ENCODE assay signal across 8 mouse cellular contexts in the genomic region with DNA sequence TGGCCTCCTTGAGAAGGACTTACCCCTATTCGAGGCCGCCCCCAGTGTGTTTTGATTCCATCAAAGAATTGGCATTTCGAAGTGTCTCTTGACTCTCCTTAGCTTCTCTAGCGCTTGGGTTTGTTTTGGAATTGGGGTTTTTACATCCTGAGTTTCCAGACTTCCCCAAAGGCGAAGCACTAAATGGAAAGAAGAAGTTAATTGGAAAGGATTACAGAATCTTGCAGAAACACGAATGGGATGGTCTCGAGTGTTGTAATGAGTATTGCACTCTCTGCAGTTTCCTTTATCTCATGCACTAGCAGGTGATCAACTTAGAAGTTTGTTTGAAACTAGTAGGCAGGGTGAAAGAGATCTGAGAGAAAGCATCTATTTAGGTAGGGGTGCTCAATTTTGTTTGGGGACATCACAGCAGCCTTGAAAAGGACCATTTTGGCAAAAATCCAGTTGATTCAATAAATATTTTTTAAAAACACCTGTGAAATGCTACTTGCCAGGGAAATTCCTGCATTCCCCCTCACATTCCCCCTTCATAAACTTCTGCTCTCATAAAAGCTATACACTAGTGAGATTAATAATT. TPM values are rescaled to one million over a fixed set of nuclear protein-coding genes. Genes with fewer than 3 reads are reported as not detected.
DNase-seq lines count a peak whose midpoint lies in the region; ATAC-seq and TF ChIP-seq lines count a peak whose summit lies in the region.

No protein-coding gene starts in this region.

- peak overlapping the region; percentile 90 for H3K9ac ChIP-seq in heart, embryonic 16.5 days (ENCODE audit: low read length)

- H3K27ac ChIP-seq in heart, embryonic 16.5 days (ENCODE audit: low read length) = peak overlapping the region; percentile 96

- H3K9me3 ChIP-seq in erythroblast, embryonic 14.5 days (ENCODE audit: control insufficient read depth, low read length) = no peaks in the 10 kb centered on the region
- H3K9me3 ChIP-seq in G1E (replicated peaks) = no peaks in the 10 kb centered on the region
- no peaks in the 10 kb centered on the region for H3K9me3 ChIP-seq in heart, embryonic 16.5 days (replicated peaks; ENCODE audit: control insufficient read depth, low read length)

- no peak for TF ChIP-seq CTCF in G1E (IDR thresholded peaks at IDR 0.05; ENCODE audit: low read depth, low read length)

- no peak for ATAC-seq in erythroblast, adult 5-6 weeks (replicated peaks; ENCODE audit: low FRiP score, poor library complexity, severe bottlenecking)
- ATAC-seq in G1E (ENCODE audit: extremely low read depth, insufficient number of reproducible peaks, low FRiP score, poor library complexity, severe bottlenecking) = no peak
- ATAC-seq in heart, embryonic 16.5 days (replicated peaks; ENCODE audit: extremely low read depth, insufficient read depth, low FRiP score) = no peak

- WGBS in heart, embryonic 16.5 days = under 1% methylated on average over 7 of the region's 7 CpGs

- no peak for DNase-seq in G1E (ENCODE audit: low spot score)
- peak; percentile 22 for DNase-seq in lung, postnatal 25 days (ENCODE audit: low spot score)
- no peak for DNase-seq in c-Kit-positive CD71-positive TER-119-positive erythroid progenitor cells, embryonic 14.5 days (ENCODE audit: low spot score)
- no peak for DNase-seq in cerebellum, adult 11-12 months
- DNase-seq in gastrocnemius, postnatal 10 days = no peak

- H3K4me1 ChIP-seq in erythroblast, embryonic 14.5 days (ENCODE audit: control insufficient read depth) = peaks cover 41% of the 10 kb centered on the region
- H3K4me1 ChIP-seq in G1E (ENCODE audit: insufficient read depth, low read depth, low read length) = peaks cover 27% of the 10 kb centered on the region
- peaks cover 12% of the 10 kb centered on the region for H3K4me1 ChIP-seq in heart, embryonic 16.5 days (ENCODE audit: control insufficient read depth, insufficient read depth, low read length)

- no peaks in the 10 kb centered on the region for H3K27me3 ChIP-seq in erythroblast, embryonic 14.5 days (ENCODE audit: control insufficient read depth)
- no peaks in the 10 kb centered on the region for H3K27me3 ChIP-seq in G1E (ENCODE audit: insufficient read depth, low read length)
- H3K27me3 ChIP-seq in heart, embryonic 16.5 days (ENCODE audit: control insufficient read depth, insufficient read depth, low read length) = no peaks in the 10 kb centered on the region

- peak overlapping the region; percentile 72 for H3K4me2 ChIP-seq in heart, embryonic 16.5 days (ENCODE audit: low read depth, low read length)

- peaks cover 15% of the 10 kb centered on the region for H3K36me3 ChIP-seq in erythroblast, embryonic 14.5 days (ENCODE audit: control insufficient read depth)
- H3K36me3 ChIP-seq in G1E (replicated peaks) = peaks cover 24% of the 10 kb centered on the region
- no peaks in the 10 kb centered on the region for H3K36me3 ChIP-seq in heart, embryonic 16.5 days (ENCODE audit: control insufficient read depth, insufficient read depth)

- peak overlapping the region; percentile 74 for H3K4me3 ChIP-seq in erythroblast, embryonic 14.5 days (replicated peaks)
- H3K4me3 ChIP-seq in G1E (ENCODE audit: low read depth, low read length) = peak overlapping the region; percentile 97
- H3K4me3 ChIP-seq in heart, embryonic 16.5 days (ENCODE audit: low read length) = peak overlapping the region; percentile 96

RNA-seq across cellular contexts. Expression of a gene that starts 0.5 kb away (rescaled TPM):
- 0.38 and 0.44 TPM in 2 replicates for polyA plus RNA-seq in erythroblast, embryonic 14.5 days (2012)
- total RNA-seq in erythroblast, adult 5-6 weeks (2015; ENCODE audit: low replicate concordance) = 3.7 and 4.8 TPM in 2 replicates
- total RNA-seq in erythroblast, adult 5-6 weeks (2017; ENCODE audit: low replicate concordance) = 5.3 and 7.7 TPM in 2 replicates
- total RNA-seq in G1E (2014; fragmentation: Nextera tagmentation) (59.9 and 64.0 TPM in 2 replicates), G1E (2017) (24.5 and 24.7 TPM in 2 replicates)
- 11.8 and 14.9 TPM in 2 replicates for polyA plus RNA-seq in G1E (2012)
- polyA plus RNA-seq in heart, embryonic 16.5 days (2015; fragmentation: Nextera tagmentation; extraction: Ambion mirVana) = 3.7 and 4.1 TPM in 2 replicates
- 1 to 10 TPM; 5.9 to 7.0 TPM for total RNA-seq in gastrocnemius, postnatal 10 days (2021)

RNA-seq across cellular contexts. Expression of a gene that starts 0.7 kb away (rescaled TPM):
- 0.32 and 0.35 TPM in 2 replicates for polyA plus RNA-seq in erythroblast, embryonic 14.5 days (2012)
- total RNA-seq in erythroblast, adult 5-6 weeks (2015; ENCODE audit: low replicate concordance) = 10.4 and 10.9 TPM in 2 replicates
- total RNA-seq in erythroblast, adult 5-6 weeks (2017; ENCODE audit: low replicate concordance) = 11.6 and 18.1 TPM in 2 replicates
- 41.6 and 50.2 TPM in 2 replicates for total RNA-seq in G1E (2014; fragmentation: Nextera tagmentation)
- 21.5 and 24.3 TPM in 2 replicates for total RNA-seq in G1E (2017)
- polyA plus RNA-seq in G1E (2012) = 1.4 and 1.8 TPM in 2 replicates
- 10.8 and 12.7 TPM in 2 replicates for polyA plus RNA-seq in heart, embryonic 16.5 days (2015; fragmentation: Nextera tagmentation; extraction: Ambion mirVana)
- total RNA-seq in gastrocnemius, postnatal 10 days (2021) = 1 to 10 TPM; 7.4 to 8.6 TPM
